Mouse (Mus musculus) megakaryocyte, embryonic 14.5 days (primary cell): ENCODE data around the gene Cdon. TPM values are rescaled to one million over a fixed set of nuclear protein-coding genes. Genes with fewer than 3 reads are reported as not detected.

Experiments used
- H3K27me3 ChIP-seq: replicated peaks from 2 replicates; pipeline ENCODE3; 2012; ENCODE audit warnings: inconsistent platforms
- H3K36me3 ChIP-seq: replicated peaks from 2 replicates; pipeline ENCODE3; 2012; ENCODE audit warnings: low read length, inconsistent platforms, mixed read lengths
- H3K4me1 ChIP-seq: 2 replicates; pipeline ENCODE4 v1.6.1; 2012; ENCODE audit warnings: inconsistent platforms
- H3K4me3 ChIP-seq: replicated peaks from 2 replicates; pipeline ENCODE3; 2012; ENCODE audit warnings: moderate library complexity, mild to moderate bottlenecking, inconsistent platforms
- H3K9me3 ChIP-seq: 2 replicates; pipeline ENCODE4 v1.6.1; 2012; ENCODE audit warnings: inconsistent platforms
- FLI1 ChIP-seq: IDR thresholded peaks from 2 replicates; pipeline ENCODE4 v1.6.1; 2012; ENCODE audit warnings: low read length, inconsistent platforms, mixed read lengths
- GATA1 ChIP-seq: IDR thresholded peaks from 3 replicates; pipeline ENCODE4 v1.6.1; 2012; ENCODE audit warnings: mixed read lengths, low read length, inconsistent platforms, borderline replicate concordance
- polyA plus RNA-seq: library from polyadenylated mRNA; stranded (reverse); fragments of >175 nt; gene quantifications from 2 replicates; pipeline ENCODE4 v1.2.3, GENCODE M21; 2012; ENCODE audit warnings: low replicate concordance; ENCODE audit not compliant: insufficient read depth

Gene Cdon
- polyA plus RNA-seq, 1 experiment = not detected

DNA sequence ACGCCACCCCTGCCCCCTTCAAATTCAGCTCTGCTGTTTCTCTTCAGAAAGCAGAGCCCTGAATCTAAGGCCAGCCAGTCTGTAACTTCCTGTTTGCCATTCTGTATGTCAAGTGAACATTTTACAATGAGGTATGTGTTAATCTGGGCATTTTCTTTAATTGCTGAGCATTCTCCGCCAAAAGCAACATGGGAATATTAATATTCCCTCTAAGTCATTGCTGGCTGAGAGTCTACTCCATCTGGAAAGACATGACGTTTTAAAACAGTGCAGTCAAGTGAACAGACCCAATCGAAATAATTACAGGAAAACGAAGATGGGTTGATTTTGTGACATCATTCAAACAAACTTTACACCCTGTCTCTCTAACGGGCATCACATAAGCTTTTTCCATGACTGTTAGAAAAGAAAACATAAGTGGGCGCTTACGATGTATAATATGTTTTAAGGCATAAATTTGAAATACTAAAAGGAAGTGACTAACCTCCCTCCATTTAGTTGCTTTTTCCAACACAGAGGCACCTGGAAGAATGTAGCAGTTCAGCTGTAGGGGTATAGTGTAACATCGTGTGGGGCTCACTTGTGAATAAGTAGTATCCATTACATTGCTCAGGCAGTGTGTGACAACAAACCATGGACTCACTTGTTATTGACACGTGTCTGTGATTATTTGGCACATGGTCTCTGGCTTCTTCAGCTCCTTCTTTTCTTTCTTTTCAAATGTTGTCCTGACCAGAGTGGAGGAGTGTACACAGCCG is 70.4 kb downstream of the Cdon start:
- no peaks in the 10 kb centered on the region for H3K4me1 ChIP-seq
- H3K27me3 ChIP-seq = no peaks in the 10 kb centered on the region
- no peak overlapping the region for H3K4me3 ChIP-seq
- H3K9me3 ChIP-seq = no peaks in the 10 kb centered on the region
- no peaks in the 10 kb centered on the region for H3K36me3 ChIP-seq
- TF ChIP-seq FLI1 (no peak), GATA1 (no peak)

DNA sequence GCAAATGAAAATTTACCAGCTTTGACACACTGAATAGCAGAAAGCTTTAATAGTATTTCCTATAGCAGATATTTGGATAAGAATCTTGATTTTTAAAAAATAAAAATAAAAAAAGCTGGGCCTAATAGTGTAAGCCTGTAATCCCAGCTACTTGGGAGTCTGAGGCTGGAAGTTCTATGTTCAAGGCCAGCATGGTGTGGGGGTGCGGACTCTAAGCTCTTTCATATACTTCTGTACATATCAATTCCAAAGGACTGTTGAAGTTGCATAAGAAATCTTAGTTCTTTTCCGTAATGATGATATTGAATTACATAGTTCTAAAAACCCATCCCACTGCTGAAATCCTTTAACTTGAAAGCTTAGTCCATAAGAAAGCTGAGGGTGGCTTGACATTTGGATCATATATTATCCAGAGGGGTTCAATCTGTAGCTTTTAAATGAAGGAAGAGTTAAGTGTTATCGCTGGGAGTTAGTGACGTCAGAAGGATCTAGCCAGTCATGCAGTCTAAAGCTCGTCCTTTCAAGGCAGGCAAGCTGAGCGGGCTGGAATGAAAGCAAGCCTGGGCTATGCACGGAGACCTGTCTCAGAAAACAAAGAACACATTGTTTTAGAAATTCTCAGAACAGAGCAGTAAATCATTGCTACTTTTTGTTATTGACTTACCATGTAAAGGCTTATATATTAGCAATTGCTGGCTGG is 72.3 kb downstream of the Cdon start:
- TF ChIP-seq GATA1 = no peak
- TF ChIP-seq FLI1 = no peak
- Histone ChIP-seq H3K27me3 (no peaks in the 10 kb centered on the region), H3K4me3 (no peak overlapping the region), H3K36me3 (no peaks in the 10 kb centered on the region), H3K9me3 (no peaks in the 10 kb centered on the region), H3K4me1 (no peaks in the 10 kb centered on the region)

DNA sequence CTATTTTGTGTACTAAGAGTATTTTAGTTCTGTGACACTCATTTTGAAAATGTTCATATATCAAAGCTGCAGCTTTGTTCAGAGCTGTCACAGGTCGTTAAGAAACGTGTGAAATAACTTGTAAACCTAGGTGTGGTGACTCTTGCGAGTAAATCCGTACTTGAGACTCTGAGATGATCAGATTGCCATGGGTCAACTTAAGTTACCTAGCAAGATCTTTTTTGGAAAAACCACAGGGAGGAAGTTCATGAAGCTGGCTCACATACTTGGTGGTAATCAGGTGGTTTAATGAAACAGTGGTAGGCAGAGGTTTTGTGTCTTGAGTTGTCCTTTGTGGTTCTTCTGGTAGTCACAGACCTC is 72.8 kb downstream of the Cdon start:
- Histone ChIP-seq H3K27me3 (no peaks in the 10 kb centered on the region), H3K4me3 (no peak overlapping the region), H3K4me1 (no peaks in the 10 kb centered on the region), H3K9me3 (no peaks in the 10 kb centered on the region), H3K36me3 (no peaks in the 10 kb centered on the region)
- TF ChIP-seq FLI1 (no peak), GATA1 (no peak)

DNA sequence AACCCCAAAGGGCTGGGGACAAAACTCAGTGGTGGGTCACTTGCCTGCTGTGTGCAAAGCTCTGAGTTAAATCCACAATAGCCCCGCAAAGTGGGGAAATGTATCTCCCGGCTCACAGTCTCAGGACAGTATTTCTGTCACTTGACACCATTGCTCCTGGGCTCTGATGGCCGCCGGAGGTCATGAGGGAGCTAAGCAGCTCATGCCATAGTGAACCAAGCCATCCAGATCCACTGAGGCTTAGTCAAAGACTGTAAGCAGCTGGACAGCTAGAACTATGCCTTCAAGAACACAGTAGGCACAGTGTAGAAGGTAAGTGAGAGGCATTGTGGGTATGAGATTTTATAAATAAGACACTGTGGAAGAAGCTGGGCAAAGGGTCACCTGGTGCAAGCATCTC is 74.0 kb downstream of the Cdon start:
- Histone ChIP-seq H3K4me3 (no peak overlapping the region), H3K9me3 (peaks cover 5% of the 10 kb centered on the region), H3K4me1 (no peaks in the 10 kb centered on the region), H3K27me3 (no peaks in the 10 kb centered on the region), H3K36me3 (no peaks in the 10 kb centered on the region)
- TF ChIP-seq GATA1 (no peak), FLI1 (no peak)

DNA sequence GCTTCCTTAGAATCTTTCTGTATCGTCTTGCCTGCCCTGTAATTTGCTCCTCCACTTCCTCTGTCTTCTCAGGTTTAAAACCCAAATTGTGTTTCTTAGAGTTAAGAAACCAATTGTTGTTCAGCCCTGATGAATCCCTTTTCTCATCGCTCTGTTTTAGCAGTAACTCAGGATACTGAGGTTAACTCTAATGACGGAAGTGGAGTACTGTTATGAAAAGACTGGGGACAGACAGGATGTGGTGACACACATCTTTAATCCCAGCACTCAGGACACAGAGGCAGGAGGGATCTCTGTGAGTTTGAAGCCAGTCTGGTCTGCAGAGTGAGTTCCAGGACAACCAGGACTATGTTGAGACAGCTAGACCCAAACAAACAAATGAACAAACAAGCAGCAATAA is 74.5 kb downstream of the Cdon start:
- no peaks in the 10 kb centered on the region for H3K36me3 ChIP-seq
- no peaks in the 10 kb centered on the region for H3K4me1 ChIP-seq
- peaks cover 5% of the 10 kb centered on the region for H3K9me3 ChIP-seq
- no peak overlapping the region for H3K4me3 ChIP-seq
- TF ChIP-seq GATA1 = no peak
- no peak for TF ChIP-seq FLI1
- H3K27me3 ChIP-seq = no peaks in the 10 kb centered on the region

DNA sequence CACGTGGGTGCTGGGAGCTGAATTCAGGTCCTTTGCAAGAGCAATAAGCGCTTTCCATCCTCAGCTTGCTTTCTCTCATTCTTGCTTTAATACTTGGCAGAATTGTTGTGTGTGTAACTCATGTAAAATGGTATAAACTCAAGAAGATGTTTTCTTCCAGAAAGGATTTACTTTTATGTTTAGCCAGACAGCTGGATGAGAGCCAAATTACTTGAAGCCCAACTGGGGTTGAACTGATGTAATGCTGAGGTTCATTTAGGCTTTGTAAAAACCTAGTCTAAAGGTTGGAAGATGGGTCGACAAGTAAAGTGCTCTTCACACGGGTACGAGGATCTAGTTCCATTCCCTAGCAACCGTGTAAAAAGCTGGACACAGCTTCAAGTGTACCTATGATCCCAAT is 79.0 kb downstream of the Cdon start:
- no peaks in the 10 kb centered on the region for H3K36me3 ChIP-seq
- H3K4me1 ChIP-seq = no peaks in the 10 kb centered on the region
- TF ChIP-seq FLI1 = no peak
- TF ChIP-seq GATA1 = no peak
- no peaks in the 10 kb centered on the region for H3K27me3 ChIP-seq
- peaks cover 5% of the 10 kb centered on the region for H3K9me3 ChIP-seq
- no peak overlapping the region for H3K4me3 ChIP-seq

DNA sequence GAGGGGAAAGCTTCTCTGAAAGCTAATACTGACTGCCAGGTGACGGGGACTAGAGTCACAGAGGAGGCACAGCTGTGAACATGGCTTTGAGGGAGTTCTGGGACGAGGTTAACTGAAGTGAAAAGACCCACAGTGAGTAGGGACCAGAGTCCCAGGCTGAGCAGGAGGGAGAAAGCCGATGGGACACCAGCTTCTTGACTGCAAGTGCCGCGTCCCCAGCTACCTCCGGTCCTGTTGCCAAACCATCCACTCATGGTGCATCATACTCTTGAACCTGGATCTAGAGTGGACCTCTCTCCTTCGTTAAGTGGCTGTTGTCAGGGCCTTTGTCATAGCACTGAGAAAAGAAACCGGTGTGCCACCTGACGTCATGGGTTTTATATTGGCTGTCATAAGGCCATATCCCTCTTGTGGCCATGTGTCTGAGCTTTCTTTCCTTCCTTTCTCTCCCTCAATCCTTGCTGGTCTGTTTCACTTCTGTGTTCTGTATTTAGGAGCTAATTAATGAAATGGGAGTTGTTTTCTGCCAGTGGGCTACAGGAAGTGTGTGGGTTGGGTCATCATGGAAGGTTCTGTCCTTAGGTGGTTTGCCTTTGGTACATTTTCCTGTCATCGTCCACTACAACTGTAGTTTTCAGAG is 81.6 kb downstream of the Cdon start:
- no peak for TF ChIP-seq FLI1
- no peak for TF ChIP-seq GATA1
- no peaks in the 10 kb centered on the region for H3K36me3 ChIP-seq
- no peaks in the 10 kb centered on the region for H3K4me1 ChIP-seq
- H3K4me3 ChIP-seq = no peak overlapping the region
- H3K9me3 ChIP-seq = peaks cover 5% of the 10 kb centered on the region
- H3K27me3 ChIP-seq = no peaks in the 10 kb centered on the region

DNA sequence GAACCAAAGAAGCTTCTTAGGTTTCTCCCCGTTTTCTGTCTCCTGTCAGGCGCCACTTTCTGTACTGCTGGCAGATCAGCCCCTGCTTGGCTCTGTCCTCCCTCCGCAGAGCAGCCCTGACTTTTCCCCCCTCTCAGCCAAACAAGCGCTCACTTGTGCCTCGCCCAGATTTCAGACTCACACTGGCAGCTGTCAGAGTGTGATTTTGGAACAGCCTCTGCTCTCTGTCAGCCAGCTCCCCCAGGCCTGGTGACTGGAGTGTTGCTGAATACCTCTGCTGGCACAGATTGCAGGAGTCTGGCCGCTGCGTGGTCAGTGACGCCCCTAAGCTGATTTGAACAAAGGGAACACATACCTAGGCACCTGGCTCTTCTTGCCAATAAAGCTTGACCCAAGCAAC is 87.3 kb downstream of the Cdon start:
- H3K4me1 ChIP-seq = no peaks in the 10 kb centered on the region
- H3K9me3 ChIP-seq = no peaks in the 10 kb centered on the region
- H3K36me3 ChIP-seq = no peaks in the 10 kb centered on the region
- TF ChIP-seq FLI1 (no peak), GATA1 (no peak)
- no peak overlapping the region for H3K4me3 ChIP-seq
- peaks cover 21% of the 10 kb centered on the region for H3K27me3 ChIP-seq

DNA sequence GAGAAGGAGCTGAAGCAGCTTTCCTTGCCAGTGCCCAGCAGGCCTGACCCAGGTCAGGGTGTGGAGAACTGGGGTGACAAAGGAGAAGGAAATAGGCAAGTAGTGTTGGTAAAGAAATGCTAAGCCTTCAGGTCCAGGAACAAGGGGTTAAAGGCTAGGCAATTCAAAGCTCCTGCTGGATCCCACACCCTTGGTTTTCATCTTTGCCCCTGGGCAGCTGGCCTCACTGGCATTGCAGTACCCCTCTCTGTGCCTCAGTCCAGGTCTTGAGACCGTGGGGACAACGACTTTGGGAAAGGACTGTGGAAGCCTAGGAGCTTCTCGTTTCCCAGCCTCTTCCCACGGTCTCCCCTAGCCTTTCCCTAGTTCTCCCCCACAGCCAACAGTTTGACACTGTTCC is 93.0 kb downstream of the Cdon start:
- TF ChIP-seq GATA1 = no peak
- Histone ChIP-seq H3K9me3 (no peaks in the 10 kb centered on the region), H3K4me3 (no peak overlapping the region), H3K36me3 (no peaks in the 10 kb centered on the region), H3K27me3 (peaks cover 35% of the 10 kb centered on the region), H3K4me1 (no peaks in the 10 kb centered on the region)

DNA sequence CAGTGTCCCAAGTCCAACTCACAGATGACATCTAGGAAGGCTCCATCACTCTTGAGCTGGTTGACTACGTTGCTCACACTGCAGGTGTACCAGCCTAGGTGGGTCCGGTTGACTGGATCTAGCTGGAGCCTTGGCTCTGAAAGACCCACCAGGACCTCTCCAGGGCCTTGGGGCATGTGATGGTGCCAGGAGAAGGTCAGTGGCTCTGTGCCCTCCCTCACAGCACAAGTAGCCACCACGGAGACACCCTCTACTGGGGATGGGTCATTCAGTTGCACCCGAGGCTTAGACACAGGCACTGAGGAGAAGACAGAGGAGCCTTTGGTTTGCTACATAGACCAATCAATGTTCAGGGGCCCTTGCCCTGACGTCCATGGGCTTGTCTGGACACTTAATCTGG is 95.3 kb downstream of the Cdon start:
- no peaks in the 10 kb centered on the region for H3K9me3 ChIP-seq

More for the DNA sequence above, 95.3 kb downstream of the Cdon start:
- Histone ChIP-seq H3K4me3 (no peak overlapping the region), H3K4me1 (no peaks in the 10 kb centered on the region), H3K27me3 (peaks cover 26% of the 10 kb centered on the region), H3K36me3 (no peaks in the 10 kb centered on the region)
- TF ChIP-seq GATA1 (no peak), FLI1 (no peak)
